Mouse (Mus musculus) olfactory bulb, adult 2 months (tissue): ENCODE results near the gene Has3.

Experiments
- CTCF ChIP-seq: fragments of 200-500 bp; IDR thresholded peaks from 2 replicates; pipeline ENCODE4 v1.5.1; 2012; ENCODE audit warnings: low read depth, mild to moderate bottlenecking, low read length, moderate library complexity; ENCODE audit not compliant: insufficient read depth
- POLR2A ChIP-seq: fragments of 200-500 bp; IDR thresholded peaks from 2 replicates; pipeline ENCODE4 v1.6.1; 2012; ENCODE audit warnings: mild to moderate bottlenecking, low read depth, low read length, moderate library complexity; ENCODE audit not compliant: insufficient read depth

DNA sequence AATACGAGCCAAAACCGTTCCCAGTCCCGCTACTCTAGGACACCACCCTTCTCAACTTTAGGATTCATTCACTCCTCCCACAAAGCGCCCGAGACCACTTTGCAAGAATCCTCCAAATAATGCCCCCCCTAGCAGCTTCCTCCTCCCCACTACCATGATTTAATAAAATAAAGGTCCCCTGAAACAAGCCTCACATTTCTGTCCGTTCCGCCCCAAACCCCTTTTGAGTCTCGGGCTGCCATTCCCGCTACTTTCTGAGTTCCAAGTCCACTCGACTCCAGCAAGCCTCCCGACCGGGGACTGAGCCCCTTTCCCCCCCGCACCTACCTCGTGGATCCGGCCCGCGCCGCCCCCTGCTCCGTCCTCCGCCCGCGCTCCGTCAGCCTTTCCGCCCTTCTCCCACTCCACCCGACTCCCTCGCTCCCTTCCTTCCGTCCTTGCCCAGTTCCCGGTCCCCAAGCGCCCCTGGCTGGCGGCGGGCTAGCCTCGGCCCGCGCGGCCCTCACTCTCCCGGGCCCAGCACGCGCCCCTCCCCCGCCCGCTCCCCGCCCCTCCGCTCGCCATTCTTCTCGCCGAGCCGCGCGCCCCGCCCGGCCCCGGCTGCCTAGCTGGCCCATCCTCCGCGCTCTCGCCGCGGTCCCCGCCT lies 22.9 kb downstream of the Has3 start:
- TF ChIP-seq CTCF (no peak), POLR2A (no peak)
